Mouse (Mus musculus) liver, embryonic 14.5 days (tissue): ENCODE data around the gene Rapgef4. TPM values are rescaled to one million over a fixed set of nuclear protein-coding genes. Genes with fewer than 3 reads are reported as not detected.
A peak's percentile ranks its signal among the peaks of the same experiment; 100 is the strongest.

ENCODE experiments used
- ATAC-seq: fragments of 200-750 bp; cut with Nextera tagmentation; 2 replicates; pipeline ENCODE4 v1.8.0; 2017; ENCODE audit warnings: moderate number of reproducible peaks, mild to moderate bottlenecking, moderate library complexity; ENCODE audit not compliant: insufficient read depth
- DNase-seq, 3 experiments: peaks; one replicate each; pipeline ENCODE4 v3.0.0-alpha.2; 2012 to 2013; ENCODE audit warnings: low read depth in 3 of 3, low spot score in 3 of 3
- H3K27ac ChIP-seq: fragments of 300-500 bp; sonication (generic); 2 replicates; pipeline ENCODE4 v1.5.1; 2014; ENCODE audit warnings: moderate library complexity, mild to moderate bottlenecking, control low read depth, inconsistent platforms
- H3K27me3 ChIP-seq: fragments of 300-500 bp; sonication (generic); 2 replicates; pipeline ENCODE4 v1.6.1; 2014; ENCODE audit warnings: mild to moderate bottlenecking, low read length, moderate library complexity; ENCODE audit not compliant: control insufficient read depth, insufficient read depth
- H3K36me3 ChIP-seq: fragments of 300-500 bp; sonication (generic); replicated peaks from 2 replicates; pipeline ENCODE4 v1.6.1; 2014; ENCODE audit warnings: low read depth; ENCODE audit not compliant: control insufficient read depth, insufficient read depth
- H3K4me1 ChIP-seq, 2 experiments: fragments of 200-500 bp in 1 of 2; fragments of 300-500 bp in 1 of 2; sonication (generic) in 1 of 2; replicated peaks; 2 replicates each; pipeline ENCODE4 v1.6.1; 2012 to 2014; ENCODE audit warnings: antibody characterized with exemption in 1 of 2, inconsistent platforms in 1 of 2, low read length in 1 of 2; ENCODE audit not compliant: control insufficient read depth in 2 of 2, insufficient read depth in 2 of 2
- H3K4me2 ChIP-seq: fragments of 300-500 bp; sonication (generic); 2 replicates; pipeline ENCODE4 v1.6.1; 2014; ENCODE audit warnings: low read depth, mild to moderate bottlenecking, control low read depth, moderate library complexity
- H3K4me3 ChIP-seq, 2 experiments: fragments of 200-500 bp in 1 of 2; fragments of 300-500 bp in 1 of 2; sonication (generic) in 1 of 2; 2 replicates each; pipeline ENCODE4 v1.5.1; 2012 to 2014; ENCODE audit warnings: low read depth in 2 of 2, low read length in 2 of 2, mild to moderate bottlenecking in 2 of 2, control low read depth in 1 of 2, inconsistent platforms in 1 of 2, moderate library complexity in 1 of 2; ENCODE audit not compliant: insufficient read depth in 1 of 2
- H3K9ac ChIP-seq: fragments of 300-500 bp; sonication (generic); replicated peaks from 2 replicates; pipeline ENCODE4 v1.6.1; 2014; ENCODE audit warnings: mild to moderate bottlenecking, control low read depth, moderate library complexity
- H3K9me3 ChIP-seq: fragments of 300-500 bp; sonication (generic); 2 replicates; pipeline ENCODE4 v1.6.1; 2016; ENCODE audit warnings: low read length, mixed read lengths; ENCODE audit not compliant: control insufficient read depth
- CTCF ChIP-seq: IDR thresholded peaks from 2 replicates; pipeline ENCODE4 v1.5.1; 2016; ENCODE audit warnings: antibody characterized with exemption, low read depth, control low read depth
- EP300 ChIP-seq: IDR thresholded peaks from 2 replicates; pipeline ENCODE4 v1.6.1; 2016; ENCODE audit warnings: antibody characterized with exemption, low read depth
- WGBS: fragments of 180-500 bp; shearing (Covaris S2); extraction: QIAGEN DNeasy Blood & Tissue Kit; methylation state at CpG from one replicate; pipeline ENCODE4 v1.1.7; 2014; ENCODE audit not compliant: insufficient replicate concordance; 5-methylcytosine and 5-hydroxymethylcytosine counted together
- polyA plus RNA-seq, 2 experiments: library from polyadenylated mRNA; depleted of rRNA in 1 of 2; stranded (reverse) in 1 of 2; unstranded in 1 of 2; fragments of >200 nt; fragmentation: Nextera tagmentation in 1 of 2; extraction: Ambion mirVana in 1 of 2; gene quantifications; 2 replicates each; pipeline versions ENCODE4 v1.2.1 to v1.2.3; 2012 to 2014

The Rapgef4 gene
- polyA plus RNA-seq, 2 experiments, result 2.2 to 4.2 TPM

GRCm38 (mm10) chr2:72178515-72178914 is 197.5 kb downstream of the Rapgef4 start:
- WGBS, result 88% methylated on average over 11 of the region's 11 CpGs
- H3K36me3 ChIP-seq, result no peaks in the 10 kb centered on the region
- H3K9me3 ChIP-seq, result no peaks in the 10 kb centered on the region
- H3K27me3 ChIP-seq, result no peaks in the 10 kb centered on the region
- ATAC-seq (no peak), DNase-seq (no peak)
- H3K9ac ChIP-seq, result no peak overlapping the region
- TF ChIP-seq CTCF (no peak), EP300 (no peak)
- no peak overlapping the region for H3K27ac ChIP-seq
- peaks cover 2 to 20% of the 10 kb centered on the region in 2 experiments; a peak in 3 of 4 replicates for H3K4me1 ChIP-seq
- no peak overlapping the region for H3K4me2 ChIP-seq
- H3K4me3 ChIP-seq, result no peak overlapping the region

- WGBS, result 69% methylated on average over 15 of the region's 15 CpGs
- TF ChIP-seq EP300 (no peak), CTCF (no peak)
- ATAC-seq (peak; percentile 56; the same call in 1 of the 2 replicates), DNase-seq (peak in 1 of 3 experiments; percentile 26)
- H3K4me2 ChIP-seq, result peak overlapping the region; percentile 25
- H3K9me3 ChIP-seq, result no peaks in the 10 kb centered on the region
- H3K27ac ChIP-seq, result no peak overlapping the region
- H3K4me1 ChIP-seq, result peaks cover 2 to 15% of the 10 kb centered on the region in 2 experiments; a peak in 3 of 4 replicates
- no peak overlapping the region for H3K9ac ChIP-seq
- H3K36me3 ChIP-seq, result no peaks in the 10 kb centered on the region
- no peaks in the 10 kb centered on the region for H3K27me3 ChIP-seq
- H3K4me3 ChIP-seq, result 0 out of 4 replicates have a peak overlapping the region, but pooled peaks of 1 of the 2 experiments have one; percentile 8
Measured at GRCm38 (mm10) chr2:72179600-72180301, 198.7 kb downstream of the Rapgef4 start.

- no peak overlapping the region for H3K27ac ChIP-seq
- H3K9ac ChIP-seq, result no peak overlapping the region
- no peaks in the 10 kb centered on the region for H3K9me3 ChIP-seq
- DNase-seq (no peak), ATAC-seq (no peak)
- peaks cover 0 to 12% of the 10 kb centered on the region in 2 experiments; a peak in 2 of 4 replicates for H3K4me1 ChIP-seq
- H3K4me3 ChIP-seq, result no peak overlapping the region
- WGBS, result 62% methylated on average over 2 of the region's 2 CpGs
- H3K4me2 ChIP-seq, result peak overlapping the region; percentile 34; the same call in 1 of the 2 replicates
- TF ChIP-seq EP300 (no peak), CTCF (no peak)
- H3K36me3 ChIP-seq, result no peaks in the 10 kb centered on the region
- H3K27me3 ChIP-seq, result no peaks in the 10 kb centered on the region
Measured at GRCm38 (mm10) chr2:72181443-72181842, 200.4 kb downstream of the Rapgef4 start.

GRCm38 (mm10) chr2:72183751-72184150 is 202.7 kb downstream of the Rapgef4 start:
- Histone ChIP-seq H3K4me3 (no peak overlapping the region), H3K9me3 (no peaks in the 10 kb centered on the region), H3K27ac (no peak overlapping the region), H3K4me2 (no peak overlapping the region), H3K36me3 (no peaks in the 10 kb centered on the region), H3K27me3 (no peaks in the 10 kb centered on the region), H3K9ac (no peak overlapping the region), H3K4me1 (peaks cover 0 to 3% of the 10 kb centered on the region in 2 experiments; a peak in 1 of 4 replicates)
- TF ChIP-seq CTCF (no peak), EP300 (no peak)
- DNase-seq (no peak), ATAC-seq (no peak)
- WGBS, result 66% methylated on average over 3 of the region's 3 CpGs

- peak; percentile 65; the same call in 1 of the 2 replicates for ATAC-seq
- peak in 2 of 3 experiments; percentile 20 to 24 for DNase-seq
Measured at GRCm38 (mm10) chr2:72196190-72196965, 215.3 kb downstream of the Rapgef4 start.

More at GRCm38 (mm10) chr2:72196190-72196965, 215.3 kb downstream of the Rapgef4 start:
- Histone ChIP-seq H3K4me2 (no peak overlapping the region), H3K36me3 (no peaks in the 10 kb centered on the region), H3K9ac (no peak overlapping the region), H3K27ac (no peak overlapping the region), H3K4me3 (no peak overlapping the region), H3K9me3 (no peaks in the 10 kb centered on the region), H3K27me3 (no peaks in the 10 kb centered on the region), H3K4me1 (peaks cover 2 to 10% of the 10 kb centered on the region in 2 experiments; a peak in 3 of 4 replicates)
- TF ChIP-seq EP300, result no peak
- no peak for TF ChIP-seq CTCF
- 25% methylated on average over 6 of the region's 6 CpGs for WGBS
